13 mouse cellular contexts compared by ENCODE assay signal in genomic region chr11:88623671-88624070, GRCm38 (mm10).
DNase-seq lines count a peak whose midpoint lies in the region; ATAC-seq and TF ChIP-seq lines count a peak whose summit lies in the region.
"Had no signal": no experiment of that assay in that cellular context is flagged by ENCODE, and none has a peak within 500 bp of the region (broad histone marks: within the 10 kb centered on the region; RNA-seq: fewer than 3 reads in every experiment).

No protein-coding gene starts in this region.

- H3K9me3 ChIP-seq in heart, embryonic 14.5 days (ENCODE audit: control insufficient read depth, low read length) = no peaks in the 10 kb centered on the region
- no peaks in the 10 kb centered on the region for H3K9me3 ChIP-seq in lung, postnatal 0 days (ENCODE audit: low read length)
- no peaks in the 10 kb centered on the region for H3K9me3 ChIP-seq in kidney, embryonic 14.5 days (ENCODE audit: control insufficient read depth, low read length)
- no peaks in the 10 kb centered on the region for H3K9me3 ChIP-seq in midbrain, embryonic 15.5 days
- H3K9me3 ChIP-seq: limb, embryonic 15.5 days; neural tube, embryonic 12.5 days had no signal

- H3K9ac ChIP-seq in heart, embryonic 14.5 days (ENCODE audit: low read length) = peak overlapping the region; percentile 5; the same call in 1 of the 2 replicates
- no peak overlapping the region for H3K9ac ChIP-seq in lung, postnatal 0 days (replicated peaks; ENCODE audit: low read depth)
- H3K9ac ChIP-seq in kidney, embryonic 14.5 days (ENCODE audit: low read depth, low read length) = no peak overlapping the region
- no peak overlapping the region for H3K9ac ChIP-seq in midbrain, embryonic 15.5 days
- H3K9ac ChIP-seq: limb, embryonic 15.5 days; neural tube, embryonic 12.5 days had no signal

- no peak for TF ChIP-seq EP300 in lung, postnatal 0 days (IDR thresholded peaks at IDR 0.05)

- no peaks in the 10 kb centered on the region for H3K36me3 ChIP-seq in heart, embryonic 14.5 days (ENCODE audit: control insufficient read depth, insufficient read depth, low read length)
- no peaks in the 10 kb centered on the region for H3K36me3 ChIP-seq in lung, postnatal 0 days (ENCODE audit: insufficient read depth, low read length)
- H3K36me3 ChIP-seq in kidney, embryonic 14.5 days (ENCODE audit: control insufficient read depth, insufficient read depth, low read length) = no peaks in the 10 kb centered on the region
- no peaks in the 10 kb centered on the region for H3K36me3 ChIP-seq in midbrain, embryonic 15.5 days (replicated peaks)
- H3K36me3 ChIP-seq: limb, embryonic 15.5 days; neural tube, embryonic 12.5 days had no signal

- DNase-seq in heart, adult 18-20 months = no peak
- no peak for DNase-seq in lung, postnatal 0 days (ENCODE audit: low spot score)
- no peak for DNase-seq in lung, adult 18-20 months
- no peak for DNase-seq in retina, embryonic 14.5 days (ENCODE audit: low spot score)
- DNase-seq: cerebellum, postnatal 14 days had no signal

- H3K4me3 ChIP-seq in heart, embryonic 14.5 days (ENCODE audit: control insufficient read depth in 1 of 2, insufficient read depth in 1 of 2, low read depth in 1 of 2, low read length in 2 of 2) = no peak overlapping the region
- no peak overlapping the region for H3K4me3 ChIP-seq in lung, postnatal 0 days (ENCODE audit: low read depth, low read length)
- H3K4me3 ChIP-seq in kidney, embryonic 14.5 days (ENCODE audit: low read length) = no peak overlapping the region
- no peak overlapping the region for H3K4me3 ChIP-seq in midbrain, embryonic 15.5 days
- H3K4me3 ChIP-seq: limb, embryonic 15.5 days; neural tube, embryonic 12.5 days had no signal

- H3K4me1 ChIP-seq in heart, embryonic 14.5 days (ENCODE audit: control insufficient read depth in 2 of 2, insufficient read depth in 2 of 2, low read length in 2 of 2) = peaks cover 54 to 85% of the 10 kb centered on the region in 2 experiments
- H3K4me1 ChIP-seq in lung, postnatal 0 days (ENCODE audit: insufficient read depth, low read depth, low read length) = peaks cover 31% of the 10 kb centered on the region
- H3K4me1 ChIP-seq in kidney, embryonic 14.5 days (ENCODE audit: control insufficient read depth, insufficient read depth, low read length) = peaks cover 98% of the 10 kb centered on the region
- peaks cover 59% of the 10 kb centered on the region for H3K4me1 ChIP-seq in midbrain, embryonic 15.5 days

- H3K27me3 ChIP-seq in heart, embryonic 14.5 days (ENCODE audit: control insufficient read depth, insufficient read depth, low read length) = no peaks in the 10 kb centered on the region
- no peaks in the 10 kb centered on the region for H3K27me3 ChIP-seq in lung, postnatal 0 days (replicated peaks; ENCODE audit: insufficient read depth, low read length)
- H3K27me3 ChIP-seq in kidney, embryonic 14.5 days (ENCODE audit: control insufficient read depth, insufficient read depth, low read length) = no peaks in the 10 kb centered on the region
- H3K27me3 ChIP-seq in midbrain, embryonic 15.5 days (replicated peaks) = no peaks in the 10 kb centered on the region
- H3K27me3 ChIP-seq: limb, embryonic 15.5 days; neural tube, embryonic 12.5 days; Patski had no signal

- WGBS in heart, embryonic 14.5 days = 61% methylated on average over 6 of the region's 6 CpGs
- WGBS in lung, postnatal 0 days = 58% methylated on average over 6 of the region's 6 CpGs
- WGBS in kidney, embryonic 14.5 days = 67% methylated on average over 6 of the region's 6 CpGs
- 76% methylated on average over 6 of the region's 6 CpGs for WGBS in midbrain, embryonic 15.5 days

- no peak overlapping the region for H3K4me2 ChIP-seq in heart, embryonic 14.5 days (ENCODE audit: low read length)
- H3K4me2 ChIP-seq in lung, postnatal 0 days (replicated peaks; ENCODE audit: low read depth, low read length) = no peak overlapping the region
- no peak overlapping the region for H3K4me2 ChIP-seq in kidney, embryonic 14.5 days (replicated peaks; ENCODE audit: low read depth, low read length)
- H3K4me2 ChIP-seq in midbrain, embryonic 15.5 days = no peak overlapping the region
- H3K4me2 ChIP-seq: limb, embryonic 15.5 days; neural tube, embryonic 12.5 days had no signal

- no peak for ATAC-seq in heart, embryonic 14.5 days (ENCODE audit: insufficient number of reproducible peaks, insufficient read depth, low FRiP score, low read depth)
- ATAC-seq in lung, postnatal 0 days = no peak
- no peak for ATAC-seq in kidney, embryonic 14.5 days (ENCODE audit: low FRiP score, low TSS enrichment)
- no peak for ATAC-seq in midbrain, embryonic 15.5 days (replicated peaks)
- ATAC-seq: midbrain, embryonic 16.5 days; Patski had no signal

- 0 out of 4 replicates have a peak overlapping the region, but pooled peaks of 1 of the 2 experiments have one; percentile 19 for H3K27ac ChIP-seq in heart, embryonic 14.5 days (replicated peaks in 1 of 2; ENCODE audit: control insufficient read depth in 1 of 2, insufficient read depth in 1 of 2, low read depth in 2 of 2, low read length in 2 of 2)
- H3K27ac ChIP-seq in lung, postnatal 0 days (ENCODE audit: low read length) = peak overlapping the region; percentile 22; the same call in 1 of the 2 replicates
- H3K27ac ChIP-seq in kidney, embryonic 14.5 days (ENCODE audit: low read depth, low read length) = peak overlapping the region; percentile 38; the same call in 1 of the 2 replicates
- no peak overlapping the region for H3K27ac ChIP-seq in midbrain, embryonic 15.5 days
- H3K27ac ChIP-seq: limb, embryonic 15.5 days; macrophage; neural tube, embryonic 12.5 days had no signal

- TF ChIP-seq CTCF in lung, postnatal 0 days (IDR thresholded peaks at IDR 0.05) = no peak
